Mouse (Mus musculus): ENCODE measurements around the gene Shroom3. TPM values are rescaled to one million over a fixed set of nuclear protein-coding genes. Genes with fewer than 3 reads are reported as not detected.

Shroom3 gene
- polyA plus RNA-seq (2012; ENCODE audit: insufficient read depth, low replicate concordance) = 0.38 and 1.9 TPM in 2 replicates

- Histone ChIP-seq H3K4me3 (replicated peaks) (peak within 1 kb of the TSS; percentile 18), H3K36me3 (replicated peaks; ENCODE audit: low read length) (no peaks in the 10 kb centered on the region)
Measured at GRCm38 (mm10) chr5:92683351-92683807, at the start of gene Shroom3. TSS of gene Shroom3 (plus strand) at chr5:92683435.

GRCm38 (mm10) chr5:92633526-92633925 lies 49.7 kb upstream of the Shroom3 start:
- no peak overlapping the region for H3K4me3 ChIP-seq (replicated peaks)
- no peaks in the 10 kb centered on the region for H3K36me3 ChIP-seq (replicated peaks; ENCODE audit: low read length)
- TF ChIP-seq GATA1 (IDR thresholded peaks at IDR 0.05; ENCODE audit: borderline replicate concordance, low read length) = no peak
- no peak for TF ChIP-seq FLI1 (IDR thresholded peaks at IDR 0.05; ENCODE audit: low read length)
- no peaks in the 10 kb centered on the region for H3K4me1 ChIP-seq
- no peaks in the 10 kb centered on the region for H3K9me3 ChIP-seq
- peaks cover 2% of the 10 kb centered on the region for H3K27me3 ChIP-seq (replicated peaks)

More at GRCm38 (mm10) chr5:92683351-92683807, at the start of gene Shroom3:
- TF ChIP-seq GATA1 (IDR thresholded peaks at IDR 0.05; ENCODE audit: borderline replicate concordance, low read length) (no peak), FLI1 (IDR thresholded peaks at IDR 0.05; ENCODE audit: low read length) (no peak)
- Histone ChIP-seq H3K4me1 (peaks cover 8% of the 10 kb centered on the region; the same call in 1 of the 2 replicates), H3K9me3 (no peaks in the 10 kb centered on the region), H3K27me3 (replicated peaks) (peaks cover 42% of the 10 kb centered on the region)

DNA sequence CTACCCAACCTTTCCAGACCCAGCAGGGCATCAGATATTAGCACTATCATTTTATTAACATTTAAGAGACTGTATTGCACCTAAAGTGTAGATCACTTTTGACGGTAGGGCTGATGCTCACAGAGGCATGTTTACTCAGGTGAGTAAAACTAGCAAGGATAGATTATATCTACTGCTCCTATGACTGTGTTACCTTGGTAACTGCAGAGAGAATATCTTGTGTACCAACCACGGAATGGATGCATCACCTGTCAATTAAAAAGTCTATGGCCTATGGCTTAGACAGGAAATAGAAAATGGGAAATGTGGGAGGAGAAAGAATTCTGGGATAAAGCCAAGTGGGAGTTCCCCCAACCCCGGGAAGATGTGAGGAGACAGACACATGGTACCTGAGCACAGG lies 48.3 kb upstream of the Shroom3 start:
- TF ChIP-seq FLI1 (IDR thresholded peaks at IDR 0.05; ENCODE audit: low read length) = no peak
- no peak for TF ChIP-seq GATA1 (IDR thresholded peaks at IDR 0.05; ENCODE audit: borderline replicate concordance, low read length)
- Histone ChIP-seq H3K4me3 (replicated peaks) (no peak overlapping the region), H3K4me1 (no peaks in the 10 kb centered on the region), H3K27me3 (replicated peaks) (no peaks in the 10 kb centered on the region), H3K36me3 (replicated peaks; ENCODE audit: low read length) (no peaks in the 10 kb centered on the region), H3K9me3 (no peaks in the 10 kb centered on the region)

GRCm38 (mm10) chr5:92635891-92636290 lies 47.3 kb upstream of the Shroom3 start:
- no peaks in the 10 kb centered on the region for H3K4me1 ChIP-seq
- H3K4me3 ChIP-seq (replicated peaks) = no peak overlapping the region
- H3K9me3 ChIP-seq = no peaks in the 10 kb centered on the region
- no peaks in the 10 kb centered on the region for H3K27me3 ChIP-seq (replicated peaks)
- TF ChIP-seq GATA1 (IDR thresholded peaks at IDR 0.05; ENCODE audit: borderline replicate concordance, low read length) (no peak), FLI1 (IDR thresholded peaks at IDR 0.05; ENCODE audit: low read length) (no peak)
- H3K36me3 ChIP-seq (replicated peaks; ENCODE audit: low read length) = no peaks in the 10 kb centered on the region

GRCm38 (mm10) chr5:92640861-92641260 lies 42.4 kb upstream of the Shroom3 start:
- no peaks in the 10 kb centered on the region for H3K4me1 ChIP-seq
- no peaks in the 10 kb centered on the region for H3K9me3 ChIP-seq
- H3K36me3 ChIP-seq (replicated peaks; ENCODE audit: low read length) = no peaks in the 10 kb centered on the region
- TF ChIP-seq GATA1 (IDR thresholded peaks at IDR 0.05; ENCODE audit: borderline replicate concordance, low read length) (no peak), FLI1 (IDR thresholded peaks at IDR 0.05; ENCODE audit: low read length) (no peak)
- peaks cover 2% of the 10 kb centered on the region for H3K27me3 ChIP-seq (replicated peaks)
- H3K4me3 ChIP-seq (replicated peaks) = no peak overlapping the region

DNA sequence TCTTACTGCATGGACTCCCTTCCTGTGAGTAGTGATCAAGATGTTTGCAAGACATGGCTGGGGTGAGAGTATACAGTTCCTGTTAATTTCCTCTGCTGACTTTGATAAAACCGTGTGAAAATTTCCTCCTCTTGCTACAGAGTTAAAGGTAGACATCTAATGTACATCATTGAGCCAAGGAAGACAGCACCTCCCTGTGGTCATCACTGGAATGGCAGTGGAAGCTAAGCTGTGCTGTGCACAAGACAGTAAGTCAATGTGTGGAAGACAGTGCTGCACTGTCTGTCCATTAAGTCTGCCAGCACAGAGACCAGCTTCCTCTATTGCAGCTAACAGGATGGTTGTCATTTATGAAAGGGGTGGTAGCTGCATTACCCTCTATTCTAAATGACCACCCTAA lies 27.0 kb upstream of the Shroom3 start:
- H3K4me1 ChIP-seq = no peaks in the 10 kb centered on the region
- H3K27me3 ChIP-seq (replicated peaks) = no peaks in the 10 kb centered on the region
- TF ChIP-seq GATA1 (IDR thresholded peaks at IDR 0.05; ENCODE audit: borderline replicate concordance, low read length) (no peak), FLI1 (IDR thresholded peaks at IDR 0.05; ENCODE audit: low read length) (no peak)

DNA sequence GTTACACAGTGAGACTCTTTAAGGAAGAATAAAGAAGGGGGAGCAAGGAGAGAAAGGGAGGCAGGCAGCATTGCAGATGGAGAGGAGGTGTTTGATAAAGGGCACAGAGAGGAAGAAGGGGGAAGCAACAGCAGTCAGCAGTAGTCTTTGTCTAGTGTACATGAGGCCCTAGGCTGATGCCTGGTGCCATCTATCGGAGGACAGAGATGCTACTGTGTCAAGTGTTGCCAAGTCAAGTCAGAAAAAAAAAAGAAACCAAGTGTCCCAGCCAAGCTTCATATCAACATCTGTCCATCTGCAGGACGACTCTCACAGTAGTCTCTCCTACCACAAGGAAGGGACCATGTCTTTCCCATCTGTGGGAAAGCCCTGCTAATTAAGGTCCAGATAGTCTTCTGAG lies 18.9 kb upstream of the Shroom3 start:
- Histone ChIP-seq H3K36me3 (replicated peaks; ENCODE audit: low read length) (no peaks in the 10 kb centered on the region), H3K4me1 (no peaks in the 10 kb centered on the region), H3K4me3 (replicated peaks) (no peak overlapping the region), H3K27me3 (replicated peaks) (no peaks in the 10 kb centered on the region), H3K9me3 (no peaks in the 10 kb centered on the region)
- TF ChIP-seq GATA1 (IDR thresholded peaks at IDR 0.05; ENCODE audit: borderline replicate concordance, low read length) (no peak), FLI1 (IDR thresholded peaks at IDR 0.05; ENCODE audit: low read length) (no peak)

More for the DNA sequence above, 27.0 kb upstream of the Shroom3 start:
- H3K9me3 ChIP-seq = no peaks in the 10 kb centered on the region
- no peak overlapping the region for H3K4me3 ChIP-seq (replicated peaks)
- no peaks in the 10 kb centered on the region for H3K36me3 ChIP-seq (replicated peaks; ENCODE audit: low read length)

DNA sequence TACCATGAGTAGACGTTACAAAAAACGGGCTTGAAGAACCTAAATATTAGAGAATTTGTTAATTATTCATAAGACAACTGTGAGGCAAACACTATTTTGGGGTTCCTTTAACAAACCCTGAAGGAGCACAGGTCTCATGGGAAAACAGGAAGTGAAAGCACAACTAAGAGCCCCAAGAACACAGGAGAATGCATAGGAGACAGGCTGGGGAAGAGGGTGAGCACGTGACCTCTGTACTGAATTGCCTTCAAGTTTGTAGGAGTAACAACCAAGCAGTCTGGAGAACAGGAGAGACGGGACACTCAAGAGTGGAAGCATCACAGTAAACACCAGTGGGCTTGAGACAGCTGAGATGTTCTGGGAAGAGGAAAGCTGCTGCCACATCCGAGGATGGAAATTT lies 16.4 kb upstream of the Shroom3 start:
- H3K4me1 ChIP-seq = no peaks in the 10 kb centered on the region
- no peaks in the 10 kb centered on the region for H3K9me3 ChIP-seq
- H3K4me3 ChIP-seq (replicated peaks) = no peak overlapping the region
- H3K27me3 ChIP-seq (replicated peaks) = peaks cover 4% of the 10 kb centered on the region
- TF ChIP-seq GATA1 (IDR thresholded peaks at IDR 0.05; ENCODE audit: borderline replicate concordance, low read length) (no peak), FLI1 (IDR thresholded peaks at IDR 0.05; ENCODE audit: low read length) (no peak)
- no peaks in the 10 kb centered on the region for H3K36me3 ChIP-seq (replicated peaks; ENCODE audit: low read length)

DNA sequence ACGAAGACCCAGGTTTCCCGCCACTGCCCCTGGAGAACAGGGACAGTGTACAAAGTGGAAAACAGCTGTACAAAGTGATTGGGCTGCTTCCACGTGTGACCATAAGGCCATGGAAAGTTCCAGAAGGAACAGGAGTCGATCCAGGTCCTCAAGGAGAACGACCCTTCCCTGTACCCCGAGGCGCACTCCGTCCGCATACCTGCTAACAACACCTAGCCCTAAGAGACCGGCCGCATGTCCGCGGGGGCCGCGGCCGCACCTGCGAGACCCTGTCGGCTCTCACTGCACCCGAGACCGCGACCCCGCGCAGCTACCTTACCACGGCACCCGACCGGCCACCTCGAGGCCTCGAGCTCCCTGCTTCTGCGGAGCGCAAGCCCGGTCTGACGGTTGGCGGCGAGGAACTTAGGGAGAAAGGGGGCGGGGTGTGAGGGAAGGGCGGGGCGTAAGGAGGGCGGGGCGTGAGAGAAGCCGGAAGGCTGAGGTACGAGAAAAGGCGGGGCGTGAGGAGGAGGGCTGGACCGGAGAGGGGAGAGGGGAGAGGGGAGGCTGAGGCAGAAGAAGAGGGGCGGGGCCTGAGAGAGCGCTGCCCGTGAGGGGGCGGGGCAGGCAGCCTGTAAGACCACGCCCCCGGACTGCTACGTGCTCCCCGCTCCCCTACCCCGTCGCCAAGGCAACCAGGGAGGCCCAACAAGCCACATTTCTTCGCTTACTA lies 8.2 kb upstream of the Shroom3 start, which contains the start of gene Ccdc158:
TSS of gene Ccdc158 (minus strand) at position 413 of the 715 bp plus-strand sequence.
- Histone ChIP-seq H3K9me3 (peaks cover 7% of the 10 kb centered on the region), H3K36me3 (replicated peaks; ENCODE audit: low read length) (no peaks in the 10 kb centered on the region), H3K4me3 (replicated peaks) (peak within 1 kb of the TSS; percentile 88), H3K4me1 (peaks cover 12% of the 10 kb centered on the region), H3K27me3 (replicated peaks) (peaks cover 34% of the 10 kb centered on the region)
- TF ChIP-seq GATA1 (IDR thresholded peaks at IDR 0.05; ENCODE audit: borderline replicate concordance, low read length) = no peak
- no peak for TF ChIP-seq FLI1 (IDR thresholded peaks at IDR 0.05; ENCODE audit: low read length)

DNA sequence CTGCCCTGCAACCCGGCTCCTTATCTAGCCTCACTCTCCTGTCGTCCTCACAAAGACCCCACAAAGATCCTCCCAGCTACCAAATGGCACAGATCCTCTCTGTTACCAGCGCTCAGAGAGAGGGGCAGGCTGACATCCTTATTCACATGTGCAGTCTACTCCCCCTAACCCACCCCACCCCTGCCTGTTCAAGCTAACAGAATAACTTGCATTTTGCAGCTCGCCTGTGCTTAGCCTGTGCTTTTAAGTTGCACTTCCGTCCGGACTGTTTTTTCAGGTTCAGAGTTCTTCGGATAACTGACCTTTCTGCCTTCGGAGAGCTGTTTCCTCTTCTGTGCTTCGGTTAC lies 7.7 kb upstream of the Shroom3 start:
- peaks cover 30% of the 10 kb centered on the region for H3K27me3 ChIP-seq (replicated peaks)
- no peaks in the 10 kb centered on the region for H3K36me3 ChIP-seq (replicated peaks; ENCODE audit: low read length)
- H3K4me3 ChIP-seq (replicated peaks) = peak overlapping the region; percentile 88
- H3K4me1 ChIP-seq = peaks cover 12% of the 10 kb centered on the region
- peaks cover 7% of the 10 kb centered on the region for H3K9me3 ChIP-seq
- no peak for TF ChIP-seq FLI1 (IDR thresholded peaks at IDR 0.05; ENCODE audit: low read length)
- TF ChIP-seq GATA1 (IDR thresholded peaks at IDR 0.05; ENCODE audit: borderline replicate concordance, low read length) = no peak
